Mouse (Mus musculus) megakaryocyte, embryonic 14.5 days (primary cell): ENCODE data around the gene Styxl1.

Source experiments
- FLI1 ChIP-seq: IDR thresholded peaks from 2 replicates; pipeline ENCODE4 v1.6.1; 2012; ENCODE audit warnings: low read length, inconsistent platforms, mixed read lengths
- GATA1 ChIP-seq: IDR thresholded peaks from 3 replicates; pipeline ENCODE4 v1.6.1; 2012; ENCODE audit warnings: mixed read lengths, low read length, inconsistent platforms, borderline replicate concordance

GRCm38 (mm10) chr5:135742941-135743740 is 35.0 kb downstream of the Styxl1 start:
- TF ChIP-seq FLI1 (no peak), GATA1 (no peak)
